Mouse (Mus musculus) midbrain, embryonic 12.5 days (tissue): ENCODE results near the gene Ccdc3. TPM values are rescaled to one million over a fixed set of nuclear protein-coding genes. Genes with fewer than 3 reads are reported as not detected.

ENCODE experiments used
- ATAC-seq: fragments of 200-750 bp; cut with Nextera tagmentation; 2 replicates; pipeline ENCODE4 v1.8.0; 2017; ENCODE audit warnings: low read depth, moderate TSS enrichment, moderate library complexity; ENCODE audit not compliant: low FRiP score
- H3K27ac ChIP-seq: fragments of 300-500 bp; sonication (generic); replicated peaks from 2 replicates; pipeline ENCODE4 v1.5.1; 2016; ENCODE audit warnings: mild to moderate bottlenecking
- H3K27me3 ChIP-seq: fragments of 300-500 bp; sonication (generic); 2 replicates; pipeline ENCODE4 v1.6.1; 2016; ENCODE audit warnings: mild to moderate bottlenecking
- H3K36me3 ChIP-seq: fragments of 300-500 bp; sonication (generic); 2 replicates; pipeline ENCODE4 v1.6.1; 2016
- H3K4me1 ChIP-seq: fragments of 300-500 bp; sonication (generic); 2 replicates; pipeline ENCODE4 v1.6.1; 2016
- H3K4me2 ChIP-seq: fragments of 300-500 bp; sonication (generic); replicated peaks from 2 replicates; pipeline ENCODE4 v1.6.1; 2016; ENCODE audit warnings: mild to moderate bottlenecking, moderate library complexity
- H3K4me3 ChIP-seq: fragments of 300-500 bp; sonication (generic); 2 replicates; pipeline ENCODE4 v1.5.1; 2016; ENCODE audit warnings: mild to moderate bottlenecking
- H3K9ac ChIP-seq: fragments of 300-500 bp; sonication (generic); replicated peaks from 2 replicates; pipeline ENCODE4 v1.6.1; 2016; ENCODE audit warnings: mild to moderate bottlenecking, moderate library complexity
- H3K9me3 ChIP-seq: fragments of 300-500 bp; sonication (generic); 2 replicates; pipeline ENCODE4 v1.6.1; 2016; ENCODE audit warnings: mild to moderate bottlenecking
- WGBS: fragments of 180-500 bp; shearing (Covaris S2); methylation state at CpG from one replicate; pipeline ENCODE4 v1.1.7; 2016; 5-methylcytosine and 5-hydroxymethylcytosine counted together
- polyA plus RNA-seq: library from polyadenylated mRNA; unstranded; fragments of >200 nt; fragmentation: Nextera tagmentation; extraction: Ambion mirVana; gene quantifications from 2 replicates; pipeline ENCODE4 v1.2.1, GENCODE M21; 2016

Gene Ccdc3
- polyA plus RNA-seq, 1 experiment from 2014 or later: 7.3 TPM

- Histone ChIP-seq H3K27ac (no peak overlapping the region), H3K9me3 (no peaks in the 10 kb centered on the region), H3K4me2 (no peak overlapping the region), H3K9ac (no peak overlapping the region), H3K4me1 (no peaks in the 10 kb centered on the region), H3K27me3 (no peaks in the 10 kb centered on the region), H3K36me3 (no peaks in the 10 kb centered on the region), H3K4me3 (no peak overlapping the region)
- 89% methylated on average over 3 of the region's 3 CpGs for WGBS
- ATAC-seq: no peak
Measured at GRCm38 (mm10) chr2:5161908-5162674, 24.5 kb downstream of the Ccdc3 start.

- H3K9ac ChIP-seq: no peak overlapping the region
- no peaks in the 10 kb centered on the region for H3K4me1 ChIP-seq
- H3K27ac ChIP-seq: no peak overlapping the region
- no peaks in the 10 kb centered on the region for H3K27me3 ChIP-seq
- H3K36me3 ChIP-seq: no peaks in the 10 kb centered on the region
- ATAC-seq: no peak
- no peaks in the 10 kb centered on the region for H3K9me3 ChIP-seq
- no peak overlapping the region for H3K4me3 ChIP-seq
- H3K4me2 ChIP-seq: no peak overlapping the region
- 61% methylated on average over 5 of the region's 5 CpGs for WGBS
Measured at GRCm38 (mm10) chr2:5162756-5163155, 25.2 kb downstream of the Ccdc3 start.

GRCm38 (mm10) chr2:5165941-5166361, 28.4 kb downstream of the Ccdc3 start:
- Histone ChIP-seq H3K27me3 (no peaks in the 10 kb centered on the region), H3K4me2 (no peak overlapping the region), H3K4me3 (no peak overlapping the region), H3K27ac (no peak overlapping the region), H3K9me3 (no peaks in the 10 kb centered on the region), H3K9ac (no peak overlapping the region), H3K36me3 (no peaks in the 10 kb centered on the region), H3K4me1 (no peaks in the 10 kb centered on the region)
- no peak for ATAC-seq
- WGBS: 76% methylated on average over 4 of the region's 4 CpGs

- Histone ChIP-seq H3K4me1 (no peaks in the 10 kb centered on the region), H3K36me3 (no peaks in the 10 kb centered on the region), H3K9ac (no peak overlapping the region), H3K4me2 (no peak overlapping the region), H3K27ac (no peak overlapping the region), H3K27me3 (no peaks in the 10 kb centered on the region), H3K4me3 (no peak overlapping the region), H3K9me3 (no peaks in the 10 kb centered on the region)
- WGBS: 91% methylated on average over 2 of the region's 2 CpGs
- ATAC-seq: no peak
Measured at GRCm38 (mm10) chr2:5166796-5167195, 29.2 kb downstream of the Ccdc3 start.

GRCm38 (mm10) chr2:5170815-5171214, 33.2 kb downstream of the Ccdc3 start:
- H3K9ac ChIP-seq: no peak overlapping the region
- WGBS: 81% methylated on average over 4 of the region's 4 CpGs
- H3K27me3 ChIP-seq: no peaks in the 10 kb centered on the region
- H3K4me1 ChIP-seq: no peaks in the 10 kb centered on the region
- H3K9me3 ChIP-seq: no peaks in the 10 kb centered on the region
- no peak overlapping the region for H3K4me3 ChIP-seq
- no peak overlapping the region for H3K27ac ChIP-seq
- no peaks in the 10 kb centered on the region for H3K36me3 ChIP-seq
- H3K4me2 ChIP-seq: no peak overlapping the region
- ATAC-seq: no peak

GRCm38 (mm10) chr2:5171301-5172000, 33.9 kb downstream of the Ccdc3 start:
- Histone ChIP-seq H3K4me1 (no peaks in the 10 kb centered on the region), H3K4me3 (no peak overlapping the region)
- ATAC-seq: no peak

GRCm38 (mm10) chr2:5172773-5173172, 35.2 kb downstream of the Ccdc3 start:
- Histone ChIP-seq H3K4me1 (no peaks in the 10 kb centered on the region), H3K27me3 (no peaks in the 10 kb centered on the region), H3K9ac (no peak overlapping the region), H3K4me2 (no peak overlapping the region), H3K36me3 (no peaks in the 10 kb centered on the region), H3K27ac (no peak overlapping the region), H3K9me3 (0 out of 2 replicates have a peak, but pooled peaks cover 7% of the 10 kb centered on the region), H3K4me3 (no peak overlapping the region)
- no peak for ATAC-seq
- 78% methylated on average over 2 of the region's 2 CpGs for WGBS

More at GRCm38 (mm10) chr2:5171301-5172000, 33.9 kb downstream of the Ccdc3 start:
- Histone ChIP-seq H3K27me3 (no peaks in the 10 kb centered on the region), H3K4me2 (no peak overlapping the region), H3K9me3 (0 out of 2 replicates have a peak, but pooled peaks cover under 1% of the 10 kb centered on the region), H3K36me3 (no peaks in the 10 kb centered on the region), H3K27ac (no peak overlapping the region), H3K9ac (no peak overlapping the region)
- 83% methylated on average over 5 of the region's 5 CpGs for WGBS

- Histone ChIP-seq H3K27me3 (no peaks in the 10 kb centered on the region), H3K4me2 (no peak overlapping the region)
- ATAC-seq: no peak
Measured at GRCm38 (mm10) chr2:5174716-5175115, 37.1 kb downstream of the Ccdc3 start.

GRCm38 (mm10) chr2:5181462-5182443, 44.2 kb downstream of the Ccdc3 start:
- H3K36me3 ChIP-seq: no peaks in the 10 kb centered on the region
- 0 out of 2 replicates have a peak, but pooled peaks cover 4% of the 10 kb centered on the region for H3K4me1 ChIP-seq
- H3K4me2 ChIP-seq: no peak overlapping the region
- WGBS: 64% methylated on average over 5 of the region's 5 CpGs
- no peaks in the 10 kb centered on the region for H3K27me3 ChIP-seq
- H3K27ac ChIP-seq: no peak overlapping the region
- H3K9me3 ChIP-seq: 0 out of 2 replicates have a peak, but pooled peaks cover 3% of the 10 kb centered on the region
- no peak for ATAC-seq
- H3K9ac ChIP-seq: no peak overlapping the region
- H3K4me3 ChIP-seq: no peak overlapping the region

More at GRCm38 (mm10) chr2:5174716-5175115, 37.1 kb downstream of the Ccdc3 start:
- H3K36me3 ChIP-seq: no peaks in the 10 kb centered on the region
- no peak overlapping the region for H3K27ac ChIP-seq
- no peak overlapping the region for H3K9ac ChIP-seq
- 0 out of 2 replicates have a peak, but pooled peaks cover 7% of the 10 kb centered on the region for H3K9me3 ChIP-seq
- H3K4me3 ChIP-seq: no peak overlapping the region
- no peaks in the 10 kb centered on the region for H3K4me1 ChIP-seq

GRCm38 (mm10) chr2:5184166-5184565, 46.6 kb downstream of the Ccdc3 start:
- no peak overlapping the region for H3K4me2 ChIP-seq
- no peaks in the 10 kb centered on the region for H3K27me3 ChIP-seq
- no peaks in the 10 kb centered on the region for H3K9me3 ChIP-seq
- WGBS: 85% methylated on average over 4 of the region's 4 CpGs
- H3K4me1 ChIP-seq: 0 out of 2 replicates have a peak, but pooled peaks cover 4% of the 10 kb centered on the region
- ATAC-seq: no peak
- H3K27ac ChIP-seq: no peak overlapping the region
- no peak overlapping the region for H3K9ac ChIP-seq
- H3K36me3 ChIP-seq: no peaks in the 10 kb centered on the region
- no peak overlapping the region for H3K4me3 ChIP-seq

GRCm38 (mm10) chr2:5185631-5186030, 48.1 kb downstream of the Ccdc3 start:
- 89% methylated on average over 3 of the region's 3 CpGs for WGBS
- 0 out of 2 replicates have a peak, but pooled peaks cover 4% of the 10 kb centered on the region for H3K4me1 ChIP-seq
- H3K27me3 ChIP-seq: no peaks in the 10 kb centered on the region
- no peak for ATAC-seq
- no peaks in the 10 kb centered on the region for H3K36me3 ChIP-seq
- no peak overlapping the region for H3K27ac ChIP-seq
- no peaks in the 10 kb centered on the region for H3K9me3 ChIP-seq
- H3K4me2 ChIP-seq: no peak overlapping the region
- no peak overlapping the region for H3K9ac ChIP-seq
- no peak overlapping the region for H3K4me3 ChIP-seq
